In genomic region chr10:88167438-88168077, GRCm38 (mm10) we compare ENCODE assay signal across 20 mouse cellular contexts.
"Had no signal": no experiment of that assay in that cellular context is flagged by ENCODE, and none has a peak within 500 bp of the region (broad histone marks: within the 10 kb centered on the region; RNA-seq: fewer than 3 reads in every experiment).

No protein-coding gene starts in this region.

- DNase-seq: lung, adult 18-20 months; lung, postnatal 4 days; midbrain, embryonic 14.5 days; retina, postnatal 1 day; right cerebral cortex, adult 18-20 months; right cerebral cortex, postnatal 25 days; right cerebral cortex, postnatal 4 days; spleen, adult 18-20 months; thymus, adult 18-20 months; thymus, postnatal 14 days; thymus, postnatal 36 days had no signal

- H3K9me3 ChIP-seq: limb, embryonic 13.5 days; limb, embryonic 15.5 days; midbrain, embryonic 12.5 days; neural tube, embryonic 13.5 days; neural tube, embryonic 15.5 days had no signal

- H3K4me2 ChIP-seq: limb, embryonic 13.5 days; limb, embryonic 15.5 days; midbrain, embryonic 12.5 days; neural tube, embryonic 13.5 days; neural tube, embryonic 15.5 days had no signal

- H3K27ac ChIP-seq: limb, embryonic 13.5 days; limb, embryonic 15.5 days; liver, embryonic 14.5 days; midbrain, embryonic 10.5 days; midbrain, embryonic 12.5 days; neural tube, embryonic 13.5 days; neural tube, embryonic 15.5 days had no signal

- H3K27me3 ChIP-seq: limb, embryonic 13.5 days; limb, embryonic 15.5 days; midbrain, embryonic 12.5 days; neural tube, embryonic 13.5 days; neural tube, embryonic 15.5 days had no signal

- H3K9ac ChIP-seq: limb, embryonic 13.5 days; limb, embryonic 15.5 days; liver, embryonic 14.5 days; midbrain, embryonic 12.5 days; neural tube, embryonic 13.5 days; neural tube, embryonic 15.5 days had no signal

- H3K4me3 ChIP-seq: limb, embryonic 13.5 days; limb, embryonic 15.5 days; midbrain, embryonic 10.5 days; midbrain, embryonic 12.5 days; myocyte; neural tube, embryonic 13.5 days; neural tube, embryonic 15.5 days had no signal

- H3K4me1 ChIP-seq: limb, embryonic 13.5 days; limb, embryonic 15.5 days; midbrain, embryonic 10.5 days; midbrain, embryonic 12.5 days; neural tube, embryonic 13.5 days; neural tube, embryonic 15.5 days had no signal

- ATAC-seq: midbrain, embryonic 16.5 days had no signal
